Mouse (Mus musculus): Measurements from ENCODE around the gene Mettl2.
"Not testable (repeated sequence)": the region's sequence is repeated elsewhere in the genome, so short reads cannot be mapped to it uniquely, and the experiment has no call there.

Mettl2 gene

DNA sequence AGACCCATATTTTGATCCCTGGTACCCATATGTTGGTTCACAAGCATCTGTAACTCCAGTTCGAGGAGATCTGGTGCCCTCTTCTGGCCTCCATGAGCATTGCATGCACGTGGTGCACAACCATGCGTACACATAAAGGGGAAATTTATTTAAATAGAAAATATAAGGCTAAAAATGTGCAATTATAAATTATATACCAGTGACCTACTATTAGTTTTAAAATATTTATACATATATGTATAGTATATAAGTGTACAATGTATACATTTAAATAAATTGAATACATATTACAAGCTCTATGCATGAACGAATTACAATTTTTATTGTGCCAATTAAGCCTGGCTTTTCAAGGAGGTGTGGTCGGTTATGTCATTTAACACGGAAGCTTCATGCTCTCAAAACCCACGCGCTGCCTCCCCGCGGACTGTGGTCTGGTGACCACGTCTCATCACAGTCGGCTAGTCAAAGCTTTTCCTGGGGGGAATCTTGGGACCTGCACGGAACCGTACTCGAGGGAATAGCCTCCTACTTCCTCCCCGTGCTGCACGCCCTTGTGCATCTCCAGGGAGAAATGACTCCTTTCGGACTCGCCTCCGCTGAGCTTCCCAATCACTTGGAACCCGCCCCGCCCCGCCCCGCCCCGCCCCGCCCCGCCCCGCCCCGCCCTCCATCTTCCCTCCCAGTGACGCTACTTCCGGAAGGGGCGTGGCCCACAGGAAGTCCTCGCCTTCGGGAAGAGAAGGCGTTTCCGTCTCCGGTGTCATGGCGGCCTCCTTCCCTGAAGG is at the start of gene Mettl2:
Gene Mettl2 (plus strand): TSS at position 691 of the 785 bp plus-strand sequence.
- DNase-seq (ENCODE audit: low read depth, low spot score), result peak; percentile 93

DNA sequence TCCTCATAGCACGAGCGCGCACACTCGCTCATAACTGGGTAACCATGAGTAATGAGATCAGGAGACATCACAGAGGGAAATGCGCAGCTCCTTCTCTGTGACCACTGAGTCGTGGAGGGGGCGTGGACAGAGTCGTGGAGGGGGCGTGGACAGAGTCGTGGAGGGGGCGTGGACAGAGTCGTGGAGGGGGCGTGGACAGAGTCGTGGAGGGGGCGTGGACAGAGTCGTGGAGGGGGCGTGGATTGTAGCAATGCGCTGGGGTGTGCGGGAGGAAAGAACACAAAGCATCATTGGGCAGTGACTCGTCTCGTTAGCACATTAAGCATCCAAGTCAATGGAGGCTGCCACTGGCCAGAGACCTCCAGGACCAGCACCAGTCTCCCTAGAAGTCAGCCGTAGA is 13.8 kb upstream of the Mettl2 start:
- DNase-seq (ENCODE audit: low read depth, low spot score), result peak; percentile 54

DNA sequence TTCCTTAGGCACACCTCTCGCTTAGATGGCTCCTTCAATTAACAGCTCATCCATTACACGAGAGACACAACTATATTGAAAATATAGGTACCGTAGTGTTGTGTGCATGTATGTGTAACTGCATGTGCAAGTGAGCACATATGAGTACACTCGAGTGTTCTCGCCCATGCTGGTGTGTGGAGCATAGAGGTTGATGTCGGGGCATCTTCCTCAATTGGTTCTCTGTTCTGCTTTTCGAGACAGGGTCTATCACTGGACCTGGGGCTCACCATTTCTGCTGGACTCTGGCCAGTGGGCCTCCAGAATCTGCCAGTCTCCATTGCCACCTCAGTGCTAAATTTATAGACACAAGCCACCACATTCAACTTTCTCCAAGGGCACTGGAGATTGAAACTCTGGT is 8.4 kb upstream of the Mettl2 start:
- no peak for DNase-seq (ENCODE audit: low read depth, low spot score)

DNA sequence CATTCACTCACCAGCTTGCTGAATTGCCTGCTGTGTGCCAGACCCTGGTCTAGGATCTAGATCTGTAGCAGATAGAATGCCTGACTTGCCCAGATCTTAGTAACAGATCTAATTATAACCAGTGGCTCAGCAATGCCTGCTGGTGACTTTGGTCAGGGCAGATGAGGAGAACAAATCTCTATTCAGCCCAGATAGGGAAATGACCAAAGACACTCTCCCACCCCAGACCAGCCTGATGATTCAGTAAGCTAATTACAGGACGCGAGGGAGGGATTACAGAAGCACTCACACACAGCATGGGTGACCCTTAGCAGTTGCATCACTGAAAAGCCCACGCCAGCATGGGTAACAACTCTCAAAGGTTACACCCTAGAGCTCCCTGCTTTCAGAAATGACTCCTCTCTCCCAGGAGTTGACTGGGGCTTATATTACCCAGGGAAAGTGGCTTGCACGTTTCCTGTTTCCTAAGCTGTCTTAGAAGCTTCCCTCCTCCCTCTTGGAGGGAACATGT is 5.6 kb upstream of the Mettl2 start:
- DNase-seq (ENCODE audit: low read depth, low spot score), result no peak

DNA sequence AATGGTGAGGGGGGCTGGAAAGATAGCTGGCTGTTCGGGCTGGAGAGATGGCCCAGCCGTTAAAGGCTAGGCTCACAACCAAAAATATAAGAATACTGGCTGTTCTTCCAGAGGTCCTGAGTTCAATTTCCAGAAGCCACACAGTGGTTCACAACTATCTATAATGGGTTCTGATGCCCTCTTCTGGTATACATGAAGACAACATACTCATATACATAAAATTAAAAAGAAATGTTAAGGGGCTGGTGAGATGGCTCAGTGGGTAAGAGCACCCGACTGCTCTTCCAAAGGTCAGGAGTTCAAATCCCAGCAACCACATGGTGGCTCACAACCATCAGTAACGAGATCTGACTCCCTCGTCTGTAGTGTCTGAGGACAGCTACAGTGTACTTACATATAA is 4.4 kb upstream of the Mettl2 start:
- not testable (repeated sequence) for DNase-seq (ENCODE audit: low read depth, low spot score)

DNA sequence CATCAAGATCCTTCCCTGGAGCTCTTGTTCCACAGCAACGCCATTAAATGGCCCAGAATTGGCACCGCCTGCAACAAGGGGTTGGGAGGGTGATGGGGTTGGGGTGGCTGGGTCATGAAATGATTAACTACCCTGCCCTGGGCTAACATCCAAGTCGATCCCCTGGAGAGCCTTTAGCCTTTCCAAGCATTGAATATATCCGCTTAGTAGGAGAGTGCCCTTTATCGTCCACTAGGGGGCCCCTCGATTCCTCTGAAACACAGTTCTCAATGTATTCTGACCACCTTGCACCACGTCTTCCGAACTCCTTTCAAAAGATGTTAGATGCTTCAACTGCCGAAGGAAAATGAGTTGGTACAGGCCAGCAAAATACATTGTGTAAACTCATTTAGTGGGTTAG is 2.2 kb upstream of the Mettl2 start:
- peak; percentile 90 for DNase-seq (ENCODE audit: low read depth, low spot score)

DNA sequence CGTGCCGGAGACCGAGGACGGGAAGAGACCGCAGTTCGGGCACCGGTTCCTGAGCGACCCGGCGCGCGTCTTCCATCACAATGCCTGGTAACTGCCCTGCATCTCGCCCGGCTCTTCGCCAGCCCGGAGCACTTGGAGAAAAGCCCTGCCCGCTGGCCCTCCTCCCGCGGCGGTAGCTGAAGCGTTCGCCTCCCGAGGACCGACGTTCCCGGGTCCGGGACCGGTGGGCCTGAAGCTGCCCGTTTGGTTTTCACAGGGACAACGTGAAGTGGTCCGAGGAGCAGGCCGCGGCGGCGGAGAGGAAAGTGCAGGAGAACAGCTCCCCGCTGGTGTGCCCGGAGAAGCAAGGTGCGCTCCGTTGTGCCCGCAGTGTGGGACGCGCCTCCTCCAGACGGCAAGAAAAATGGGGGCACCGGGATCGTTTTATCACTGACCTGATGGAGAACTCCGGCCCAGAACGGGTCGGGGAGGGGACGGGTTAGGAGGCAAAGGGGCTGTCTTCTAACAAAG is 350 bp downstream of the Mettl2 start:
- peak; percentile 43 for DNase-seq (ENCODE audit: low read depth, low spot score)

DNA sequence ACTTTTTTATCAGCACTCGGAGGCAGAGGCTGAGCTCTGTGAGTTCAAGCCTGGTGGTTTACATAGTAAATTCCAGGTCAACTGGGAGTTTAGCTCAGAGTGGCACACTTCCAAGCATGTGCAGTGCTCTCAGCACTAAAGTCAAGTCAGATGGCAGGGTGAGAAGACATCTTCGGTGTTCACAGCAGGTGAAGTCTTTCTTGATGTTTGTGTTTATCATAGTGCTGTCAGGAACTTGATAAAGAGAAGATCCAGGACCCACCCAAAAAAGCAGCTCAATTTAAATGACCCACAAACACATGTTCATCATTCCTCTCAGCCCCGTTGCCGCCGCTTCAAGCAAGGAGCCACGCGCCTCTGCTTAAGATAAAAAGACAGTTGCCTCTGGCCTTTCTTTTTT is 9.5 kb downstream of the Mettl2 start:
- DNase-seq (ENCODE audit: low read depth, low spot score), result no peak

DNA sequence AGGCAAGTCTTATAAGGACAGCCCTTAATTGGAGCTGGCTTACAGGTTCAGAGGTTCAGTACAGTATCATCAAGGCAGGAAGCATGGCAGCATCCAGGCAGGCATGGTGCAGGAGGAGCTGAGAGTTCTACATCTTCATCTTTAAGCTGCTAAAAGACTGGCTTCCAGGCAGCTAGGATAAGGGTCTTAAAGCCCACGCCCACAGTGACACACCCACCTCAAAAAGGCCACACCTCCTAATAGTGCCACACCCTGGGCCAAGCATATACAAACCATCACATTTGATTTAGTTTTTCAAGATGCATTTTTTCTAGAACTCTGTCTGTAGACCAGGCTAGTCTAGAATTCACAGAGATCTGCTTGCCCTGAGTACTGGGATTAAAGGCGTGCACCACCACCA is 11.0 kb downstream of the Mettl2 start:
- DNase-seq (ENCODE audit: low read depth, low spot score), result not testable (repeated sequence)

DNA sequence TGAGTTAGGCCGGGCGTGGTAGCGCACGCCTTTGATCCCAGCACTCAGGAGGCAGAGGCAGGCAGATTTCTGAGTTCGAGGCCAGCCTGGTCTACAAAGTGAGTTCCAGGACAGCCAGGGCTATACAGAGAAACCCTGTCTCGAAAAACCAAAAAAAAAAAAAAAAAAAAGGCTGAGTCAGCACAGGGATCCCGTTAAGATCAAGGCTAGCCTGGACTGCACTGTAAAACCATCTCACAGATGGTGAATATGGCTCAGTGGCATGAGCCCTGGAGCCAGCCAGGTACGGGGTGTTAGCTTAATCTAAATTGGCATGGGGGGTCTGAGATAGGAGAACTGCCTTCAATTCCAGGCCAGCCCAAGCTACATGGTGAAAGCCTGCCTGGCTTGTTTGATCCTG is 14.3 kb downstream of the Mettl2 start:
- not testable (repeated sequence) for DNase-seq (ENCODE audit: low read depth, low spot score)

DNA sequence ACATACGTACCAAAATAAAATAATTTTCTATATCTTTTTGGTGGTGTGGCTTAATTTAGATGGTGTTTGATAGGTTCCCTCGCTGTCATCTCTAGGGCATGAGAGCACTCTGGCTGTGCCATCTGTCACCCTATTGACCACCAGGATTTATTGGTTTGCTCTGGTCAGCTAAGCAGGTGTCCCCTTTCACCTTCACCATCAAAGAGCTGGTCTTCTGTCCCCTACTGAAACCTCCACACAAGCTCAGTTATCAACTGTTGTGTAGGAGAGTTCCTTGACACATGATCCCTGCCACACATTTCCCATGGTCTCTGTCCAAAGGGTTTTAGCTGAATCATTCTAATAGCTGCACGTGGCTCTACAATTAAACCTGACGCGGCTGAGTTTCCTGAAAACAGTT is 14.9 kb downstream of the Mettl2 start:
- DNase-seq (ENCODE audit: low read depth, low spot score), result peak; percentile 42

DNA sequence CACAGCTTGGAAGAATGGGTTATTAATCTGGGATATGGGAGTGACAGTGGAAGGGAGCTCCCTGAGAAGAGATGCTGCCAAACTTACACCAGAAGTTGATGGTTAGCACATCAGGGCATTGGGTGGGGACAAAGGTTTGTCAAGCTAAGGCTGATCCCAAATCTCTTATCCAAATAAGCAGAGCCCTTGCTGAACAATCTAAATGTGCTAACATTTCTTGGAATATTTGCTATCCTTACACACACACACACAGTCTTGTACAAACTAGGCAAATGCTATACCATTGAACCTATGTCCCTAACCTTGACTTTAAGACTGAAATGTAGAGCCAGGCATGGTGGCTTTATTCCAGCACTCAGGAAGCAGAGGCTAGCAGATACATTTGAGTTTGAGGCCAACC is 17.3 kb downstream of the Mettl2 start:
- no peak for DNase-seq (ENCODE audit: low read depth, low spot score)

DNA sequence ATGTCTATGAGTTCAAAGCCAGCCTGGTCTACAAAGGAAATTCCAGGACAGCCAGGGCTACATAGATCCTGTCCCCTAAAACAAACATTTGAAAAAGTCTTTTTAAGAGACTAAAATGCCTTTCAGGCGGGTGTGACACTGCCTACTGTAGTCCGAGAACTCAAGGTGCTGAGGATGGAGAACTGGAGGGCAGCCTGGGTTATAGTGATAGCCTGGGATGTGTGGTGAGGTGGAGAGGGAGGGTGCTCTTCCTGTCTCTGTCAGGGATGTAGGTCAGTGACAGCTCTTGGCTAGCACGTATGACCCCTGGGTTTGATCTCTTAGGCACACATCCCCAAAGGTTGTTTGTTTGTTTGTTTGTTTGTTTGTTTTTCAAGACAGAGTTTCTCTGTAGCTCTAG is 17.9 kb downstream of the Mettl2 start:
- DNase-seq (ENCODE audit: low read depth, low spot score), result no peak

DNA sequence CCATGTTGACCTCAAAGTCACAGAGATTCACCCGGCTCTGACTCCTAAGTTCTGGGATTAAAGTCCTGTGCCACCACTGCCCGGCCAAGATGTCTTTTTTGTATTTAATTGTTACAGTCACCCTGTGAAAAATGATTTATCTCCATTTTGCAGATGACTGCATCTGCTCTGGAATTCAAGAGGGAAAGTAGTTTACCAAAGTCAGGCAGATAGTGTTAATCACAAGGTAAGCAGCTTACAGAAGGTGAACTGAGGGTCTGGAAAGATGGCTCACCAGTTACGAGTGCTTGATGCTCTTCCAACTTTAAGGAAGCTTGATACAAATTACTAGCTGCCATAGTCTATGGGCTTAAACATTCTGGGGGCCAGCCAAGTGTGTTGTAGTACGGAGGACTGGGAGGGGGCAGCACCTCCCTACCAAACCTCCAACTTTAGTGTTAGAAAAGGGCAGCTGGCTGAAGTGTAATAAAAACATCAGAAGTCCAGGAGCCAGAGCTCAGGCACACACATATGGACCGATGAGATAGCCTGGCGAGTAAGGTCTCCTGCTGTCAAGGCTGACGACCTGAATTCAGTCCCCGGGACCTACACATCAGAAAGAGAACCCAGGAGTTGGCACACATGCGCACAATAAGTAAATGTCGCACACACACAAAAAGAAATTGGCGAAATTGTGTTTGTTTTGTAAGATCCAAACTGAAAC is 18.4 kb downstream of the Mettl2 start:
- DNase-seq (ENCODE audit: low read depth, low spot score), result no peak

DNA sequence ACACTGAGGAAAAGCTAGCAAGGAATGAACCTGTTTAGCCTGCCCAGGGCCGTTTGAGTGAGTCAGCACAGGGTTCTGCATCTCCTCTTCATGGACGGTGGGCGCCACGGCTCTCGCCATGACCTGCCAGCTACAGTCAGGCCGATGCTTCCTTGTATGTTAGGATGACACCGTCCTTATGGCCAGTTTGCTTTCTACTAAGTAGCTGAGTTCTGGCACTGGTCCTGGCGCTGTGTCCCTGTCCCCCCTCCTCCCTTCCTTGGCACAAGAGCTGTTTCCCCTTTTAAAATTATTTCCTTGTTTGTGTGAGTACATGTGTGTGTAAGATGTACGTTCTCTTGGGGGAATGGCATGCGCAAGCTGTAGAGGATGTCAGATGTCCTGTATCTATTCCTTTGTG is 19.0 kb downstream of the Mettl2 start:
- DNase-seq (ENCODE audit: low read depth, low spot score), result no peak

DNA sequence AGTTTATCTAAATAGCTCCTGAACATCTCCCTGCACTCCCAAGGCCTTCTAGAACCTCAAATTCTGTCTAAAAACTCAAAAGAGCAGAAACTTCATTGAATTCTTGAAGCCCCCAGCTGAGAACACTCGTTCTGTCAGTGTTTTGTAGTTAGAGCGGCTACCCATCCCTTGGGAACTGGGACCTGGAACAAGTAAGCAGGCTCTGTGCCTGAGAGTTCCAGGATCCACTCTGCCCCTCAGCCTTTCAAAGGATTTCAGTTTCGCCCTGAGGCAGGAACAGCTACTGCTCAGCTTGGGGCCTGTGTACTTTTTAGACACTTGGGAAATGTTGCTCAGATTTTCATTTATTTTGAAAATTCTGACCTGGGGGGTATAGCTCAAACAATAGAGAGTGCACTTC is 20.4 kb downstream of the Mettl2 start, which contains the start of gene Gm10842:
Gene Gm10842 (plus strand): TSS at position 301 of the 400 bp plus-strand sequence.
- no peak for DNase-seq (ENCODE audit: low read depth, low spot score)

DNA sequence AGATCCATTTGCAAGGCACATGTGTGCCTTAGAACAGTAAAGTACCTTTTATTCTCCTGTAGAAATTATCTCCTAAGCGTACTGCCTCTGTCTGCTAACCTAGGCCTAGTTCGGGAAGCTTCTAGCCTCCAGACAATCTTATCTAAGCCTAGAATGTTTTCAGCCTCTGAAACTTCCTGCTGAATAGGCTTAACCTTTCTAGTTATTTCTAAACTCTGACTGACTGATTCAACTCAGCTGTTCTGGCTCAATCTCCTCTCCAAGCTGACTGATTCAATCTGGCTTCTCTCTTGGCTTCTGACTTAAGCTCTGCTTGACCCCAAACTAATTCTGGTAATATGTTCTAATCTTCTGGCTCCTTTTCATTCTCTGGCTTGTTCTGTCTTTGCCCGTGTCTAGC is 23.1 kb downstream of the Mettl2 start:
- DNase-seq (ENCODE audit: low read depth, low spot score), result no peak

DNA sequence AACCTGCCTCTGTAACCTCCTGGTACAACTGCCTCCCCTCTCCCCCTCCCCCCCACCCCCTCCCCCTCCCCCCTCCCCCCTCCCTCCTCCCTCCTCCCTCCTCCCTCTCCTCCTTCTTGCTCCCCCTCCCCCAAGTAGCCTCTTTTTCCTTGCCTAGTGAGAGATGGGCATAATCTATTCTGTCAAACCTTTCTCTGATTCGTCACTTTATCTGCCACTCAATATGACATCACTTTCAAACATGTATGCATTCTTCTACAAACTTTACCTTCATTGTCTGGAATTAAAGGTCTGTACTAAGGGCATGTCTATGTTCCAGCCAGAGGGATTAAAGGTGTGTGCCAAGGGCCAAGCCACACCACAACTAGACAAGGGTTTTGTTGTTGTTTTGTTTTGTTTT is 23.5 kb downstream of the Mettl2 start:
- peak; percentile 70 for DNase-seq (ENCODE audit: low read depth, low spot score)

DNA sequence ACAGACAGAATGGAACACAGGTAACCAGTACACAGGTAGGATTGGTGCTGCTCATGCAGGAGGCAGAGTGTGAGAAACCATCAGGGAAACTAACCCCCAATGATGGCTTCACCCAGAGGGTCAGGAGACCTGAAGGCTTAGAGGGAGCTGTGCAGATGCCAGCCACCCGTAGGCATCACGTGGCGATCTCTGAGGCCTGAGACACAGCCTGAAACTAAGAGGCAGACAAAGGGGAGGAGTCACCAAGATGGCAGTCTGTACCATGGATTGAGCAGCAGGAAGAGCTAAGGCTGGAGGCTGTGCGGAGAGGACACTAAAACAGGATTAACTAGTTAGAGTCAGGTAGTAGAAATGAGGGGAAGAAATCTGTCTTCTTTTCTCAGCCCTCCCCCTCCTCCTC is 24.5 kb downstream of the Mettl2 start:
- peak; percentile 79 for DNase-seq (ENCODE audit: low read depth, low spot score)

DNA sequence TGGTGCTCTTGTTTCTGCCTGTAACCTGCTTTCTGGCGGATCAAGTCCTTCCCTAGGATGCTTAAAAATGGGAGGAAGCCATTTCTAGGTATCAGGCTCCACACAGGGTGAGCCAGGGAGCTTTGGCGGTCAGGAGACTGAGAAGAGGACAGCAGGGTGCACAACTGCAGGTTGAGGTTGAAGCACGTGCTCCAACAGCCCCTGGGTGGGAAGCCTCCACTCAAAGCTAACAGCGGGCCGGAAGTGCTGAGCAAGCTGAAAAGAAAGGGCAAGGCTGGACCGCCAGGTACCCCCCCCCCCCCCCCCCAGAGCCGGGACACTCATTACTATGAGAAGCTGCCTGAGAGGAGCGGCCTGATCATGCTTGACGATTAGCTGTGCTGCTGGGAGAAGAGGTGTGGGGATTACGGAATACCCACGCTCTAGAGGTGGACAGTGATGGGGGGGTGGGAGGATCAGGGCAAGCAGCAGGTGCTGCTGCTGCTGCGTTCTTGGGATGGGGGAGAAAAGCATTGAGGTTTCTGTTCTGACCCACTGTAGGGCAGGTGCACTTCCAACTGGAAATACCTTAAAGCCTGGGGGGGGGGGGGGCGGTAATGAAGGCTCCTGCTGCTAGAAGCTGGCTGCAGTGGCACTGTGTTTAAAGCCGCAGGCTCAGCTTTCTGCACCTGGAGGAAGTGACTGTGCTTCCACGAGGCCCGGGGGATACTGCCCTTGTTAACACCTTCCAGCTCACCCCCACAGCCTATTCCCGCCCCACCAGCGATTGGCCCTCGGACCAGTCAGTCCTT is 25.2 kb downstream of the Mettl2 start:
- DNase-seq (ENCODE audit: low read depth, low spot score), result peak; percentile 78

DNA sequence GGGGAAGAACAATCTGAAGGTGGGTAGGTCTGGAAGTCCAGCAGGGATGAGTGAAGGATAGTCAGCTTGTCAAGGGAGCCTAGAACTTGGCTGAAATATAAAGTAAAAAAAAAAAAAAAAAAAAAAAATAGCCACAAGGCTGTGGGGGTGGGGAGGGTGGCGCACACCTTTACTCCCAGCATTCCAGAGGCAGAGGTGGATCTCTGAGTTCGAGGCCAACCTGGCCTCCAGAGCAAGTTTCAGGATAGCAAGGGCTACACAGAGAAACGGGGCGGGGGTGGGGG is 25.7 kb downstream of the Mettl2 start:
- no peak for DNase-seq (ENCODE audit: low read depth, low spot score)

DNA sequence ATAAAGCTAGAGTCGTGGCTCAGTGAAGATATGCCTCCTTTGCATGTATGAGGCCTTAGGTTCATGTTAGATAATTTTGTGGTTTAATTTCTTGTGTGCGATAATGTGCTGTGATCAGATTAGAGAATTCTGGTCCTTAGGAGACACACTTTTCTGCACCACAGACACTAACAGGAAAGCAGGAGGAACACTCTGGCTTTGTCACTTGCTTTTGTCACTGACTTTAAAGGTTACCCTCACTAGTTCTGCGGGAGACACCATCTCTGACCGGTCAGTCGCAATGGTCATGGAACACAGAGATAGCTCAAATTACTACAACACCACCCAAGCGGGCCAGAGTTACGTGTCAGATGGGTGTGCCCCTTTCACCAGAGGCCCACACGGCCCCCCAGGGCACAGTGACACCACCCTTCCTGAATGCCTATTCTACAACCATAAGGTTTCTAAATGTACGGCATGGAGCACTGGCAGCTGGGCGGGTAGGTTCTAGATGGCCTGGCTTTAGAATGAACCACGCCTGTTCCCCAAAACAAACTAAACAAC is 26.2 kb downstream of the Mettl2 start:
- DNase-seq (ENCODE audit: low read depth, low spot score), result no peak

Measured in R1 (cell line).